Mouse (Mus musculus): Measurements from ENCODE around the gene Gm49380. TPM values are rescaled to one million over a fixed set of nuclear protein-coding genes. Genes with fewer than 3 reads are reported as not detected.

Gm49380 gene
- total and polyA plus RNA-seq, 3 experiments, result 0.24 TPM; not detected in 2

GRCm38 (mm10) chr9:44147290-44147689 is 34.0 kb upstream of the Gm49380 start:
- H3K9ac ChIP-seq (ENCODE audit: control insufficient read depth, low read depth, low read length, poor library complexity, severe bottlenecking), result no peak overlapping the region
- peak; percentile 29 for DNase-seq (ENCODE audit: low read depth, low spot score)
- H3K4me3 ChIP-seq (ENCODE audit: control insufficient read depth in 1 of 2, insufficient read depth in 1 of 2, low read depth in 2 of 2, low read length in 2 of 2), result no peak overlapping the region
- no peaks in the 10 kb centered on the region for H3K9me3 ChIP-seq (replicated peaks; ENCODE audit: insufficient read depth, low read length)
- TF ChIP-seq MYB (IDR thresholded peaks at IDR 0.05; ENCODE audit: low read depth, low read length) (no peak), MAX (IDR thresholded peaks at IDR 0.05; ENCODE audit: low read length) (no peak), RAD21 (IDR thresholded peaks at IDR 0.05; ENCODE audit: low read depth, low read length) (peak; percentile 23), CTCF (IDR thresholded peaks at IDR 0.05 in 2 of 3, conservative IDR thresholded peaks at IDR 0.05 in 1 of 3; ENCODE audit: control insufficient read depth in 1 of 3, insufficient read depth in 1 of 3, low read depth in 2 of 3, low read length in 3 of 3, poor library complexity in 1 of 3, severe bottlenecking in 1 of 3) (peak; percentile 27 to 53 (median 29); a peak in 4 of 6 replicates), TBP (IDR thresholded peaks at IDR 0.05; ENCODE audit: low read depth, low read length) (no peak), GATA1 (IDR thresholded peaks at IDR 0.05; ENCODE audit: low read depth, low read length) (no peak), SMC3 (IDR thresholded peaks at IDR 0.05; ENCODE audit: low read depth, low read length) (peak; percentile 58), ETS1 (IDR thresholded peaks at IDR 0.05; ENCODE audit: low read depth, low read length) (no peak)
- no peaks in the 10 kb centered on the region for H3K27me3 ChIP-seq (ENCODE audit: control insufficient read depth in 1 of 2, insufficient read depth in 2 of 2, low read length in 2 of 2)
- H3K27ac ChIP-seq (ENCODE audit: control insufficient read depth, low read depth, low read length), result no peak overlapping the region
- H3K36me3 ChIP-seq (ENCODE audit: control insufficient read depth in 1 of 2, insufficient read depth in 2 of 2, low read length in 2 of 2), result peaks cover 0 to 3% of the 10 kb centered on the region in 2 experiments; a peak in 2 of 4 replicates
- no peaks in the 10 kb centered on the region for H3K79me2 ChIP-seq (ENCODE audit: control insufficient read depth, insufficient read depth, low read length, poor library complexity)
- H3K4me1 ChIP-seq (ENCODE audit: control insufficient read depth in 1 of 2, insufficient read depth in 2 of 2, low read length in 2 of 2), result no peaks in the 10 kb centered on the region

GRCm38 (mm10) chr9:44144718-44145060 is 31.4 kb upstream of the Gm49380 start:
- Histone ChIP-seq H3K4me3 (ENCODE audit: control insufficient read depth in 1 of 2, insufficient read depth in 1 of 2, low read depth in 2 of 2, low read length in 2 of 2) (no peak overlapping the region), H3K9ac (ENCODE audit: control insufficient read depth, low read depth, low read length, poor library complexity, severe bottlenecking) (no peak overlapping the region), H3K27ac (ENCODE audit: control insufficient read depth, low read depth, low read length) (no peak overlapping the region), H3K36me3 (ENCODE audit: control insufficient read depth in 1 of 2, insufficient read depth in 2 of 2, low read length in 2 of 2) (no peaks in the 10 kb centered on the region; a peak in 2 of 4 replicates), H3K27me3 (ENCODE audit: control insufficient read depth in 1 of 2, insufficient read depth in 2 of 2, low read length in 2 of 2) (no peaks in the 10 kb centered on the region), H3K4me1 (ENCODE audit: control insufficient read depth in 1 of 2, insufficient read depth in 2 of 2, low read length in 2 of 2) (no peaks in the 10 kb centered on the region), H3K79me2 (ENCODE audit: control insufficient read depth, insufficient read depth, low read length, poor library complexity) (no peaks in the 10 kb centered on the region), H3K9me3 (replicated peaks; ENCODE audit: insufficient read depth, low read length) (no peaks in the 10 kb centered on the region)
- no peak for DNase-seq (ENCODE audit: low read depth, low spot score)
- TF ChIP-seq MAZ (IDR thresholded peaks at IDR 0.05; ENCODE audit: low read depth, low read length) (no peak), CHD2 (IDR thresholded peaks at IDR 0.05; ENCODE audit: low read length) (no peak), USF1 (IDR thresholded peaks at IDR 0.05; ENCODE audit: low read depth, low read length) (no peak), UBTF (IDR thresholded peaks at IDR 0.05; ENCODE audit: borderline replicate concordance, insufficient read depth, low read depth, low read length) (no peak), SIN3A (IDR thresholded peaks at IDR 0.05; ENCODE audit: low read length) (no peak), RCOR1 (IDR thresholded peaks at IDR 0.05; ENCODE audit: low read depth, low read length) (no peak), TBP (IDR thresholded peaks at IDR 0.05; ENCODE audit: low read depth, low read length) (no peak), ELF1 (IDR thresholded peaks at IDR 0.05; ENCODE audit: low read depth, low read length) (no peak), EP300 (IDR thresholded peaks at IDR 0.05; ENCODE audit: low read depth in 1 of 2, low read length in 2 of 2) (no peak), BHLHE40 (IDR thresholded peaks at IDR 0.05; ENCODE audit: borderline replicate concordance, low read depth, low read length) (no peak), MAX (IDR thresholded peaks at IDR 0.05; ENCODE audit: low read length) (no peak)
